Mouse (Mus musculus) liver, embryonic 16.5 days (tissue): ENCODE data around the gene Gsta4. TPM values are rescaled to one million over a fixed set of nuclear protein-coding genes. Genes with fewer than 3 reads are reported as not detected.
"Not testable (repeated sequence)": the region's sequence is repeated elsewhere in the genome, so short reads cannot be mapped to it uniquely, and the experiment has no call there.

Experiments used
- ATAC-seq: fragments of 200-750 bp; cut with Nextera tagmentation; 2 replicates; pipeline ENCODE4 v1.8.0; 2017; ENCODE audit warnings: low read depth, mild to moderate bottlenecking, moderate number of reproducible peaks, moderate library complexity
- H3K27ac ChIP-seq: fragments of 300-500 bp; sonication (generic); 2 replicates; pipeline ENCODE4 v1.5.1; 2014; ENCODE audit warnings: mild to moderate bottlenecking, low read length
- H3K27me3 ChIP-seq: fragments of 300-500 bp; sonication (generic); 2 replicates; pipeline ENCODE4 v1.6.1; 2014; ENCODE audit warnings: low read depth, low read length, mixed read lengths; ENCODE audit not compliant: control insufficient read depth, insufficient read depth
- H3K36me3 ChIP-seq: fragments of 300-500 bp; sonication (generic); 2 replicates; pipeline ENCODE4 v1.6.1; 2014; ENCODE audit warnings: mild to moderate bottlenecking; ENCODE audit not compliant: control insufficient read depth, insufficient read depth
- H3K4me1 ChIP-seq: fragments of 300-500 bp; sonication (generic); 2 replicates; pipeline ENCODE4 v1.6.1; 2014; ENCODE audit warnings: low read depth, low read length, mixed read lengths; ENCODE audit not compliant: control insufficient read depth
- H3K4me2 ChIP-seq: fragments of 300-500 bp; sonication (generic); 2 replicates; pipeline ENCODE4 v1.6.1; 2014; ENCODE audit warnings: low read depth, low read length, mixed read lengths
- H3K4me3 ChIP-seq: fragments of 300-500 bp; sonication (generic); 2 replicates; pipeline ENCODE4 v1.5.1; 2014; ENCODE audit warnings: low read depth, mild to moderate bottlenecking, low read length
- H3K9ac ChIP-seq: fragments of 300-500 bp; sonication (generic); 2 replicates; pipeline ENCODE4 v1.6.1; 2014; ENCODE audit warnings: low read depth, low read length
- H3K9me3 ChIP-seq: fragments of 300-500 bp; sonication (generic); replicated peaks from 2 replicates; pipeline ENCODE4 v1.6.1; 2016; ENCODE audit warnings: low read length; ENCODE audit not compliant: control insufficient read depth
- WGBS: fragments of 180-500 bp; shearing (Covaris S2); extraction: QIAGEN DNeasy Blood & Tissue Kit; methylation state at CpG from one replicate; pipeline ENCODE4 v1.1.7; 2014; ENCODE audit not compliant: insufficient replicate concordance; 5-methylcytosine and 5-hydroxymethylcytosine counted together
- polyA plus RNA-seq: library from polyadenylated mRNA; unstranded; fragments of >200 nt; fragmentation: Nextera tagmentation; extraction: Ambion mirVana; gene quantifications from 2 replicates; pipeline ENCODE4 v1.2.1, GENCODE M21; 2015

Gsta4 gene
- polyA plus RNA-seq, 1 experiment from 2014 or later, result 44.1 TPM

GRCm38 (mm10) chr9:78212341-78213049 lies 29.9 kb downstream of the Gsta4 start:
- Histone ChIP-seq H3K4me2 (no peak overlapping the region), H3K9ac (no peak overlapping the region), H3K27me3 (no peaks in the 10 kb centered on the region), H3K4me3 (no peak overlapping the region), H3K27ac (no peak overlapping the region), H3K36me3 (no peaks in the 10 kb centered on the region), H3K4me1 (no peaks in the 10 kb centered on the region; the same call in 1 of the 2 replicates), H3K9me3 (no peaks in the 10 kb centered on the region)
- 32% methylated on average over 7 of the region's 7 CpGs for WGBS
- no peak for ATAC-seq

- Histone ChIP-seq H3K9me3 (no peaks in the 10 kb centered on the region), H3K27me3 (no peaks in the 10 kb centered on the region), H3K9ac (no peak overlapping the region), H3K4me2 (no peak overlapping the region), H3K27ac (no peak overlapping the region), H3K4me1 (no peaks in the 10 kb centered on the region; the same call in 1 of the 2 replicates), H3K36me3 (no peaks in the 10 kb centered on the region), H3K4me3 (no peak overlapping the region)
- peak; percentile 71 for ATAC-seq
- 46% methylated on average over 4 of the region's 4 CpGs for WGBS
Observed at GRCm38 (mm10) chr9:78217074-78217473, 34.5 kb downstream of the Gsta4 start.

- ATAC-seq, result no peak
- H3K36me3 ChIP-seq, result no peaks in the 10 kb centered on the region
- H3K4me1 ChIP-seq, result no peaks in the 10 kb centered on the region
- no peaks in the 10 kb centered on the region for H3K9me3 ChIP-seq
- no peak overlapping the region for H3K9ac ChIP-seq
- H3K27me3 ChIP-seq, result no peaks in the 10 kb centered on the region
- H3K4me2 ChIP-seq, result no peak overlapping the region
- 45% methylated on average over 8 of the region's 8 CpGs for WGBS
- no peak overlapping the region for H3K4me3 ChIP-seq
- H3K27ac ChIP-seq, result no peak overlapping the region
Observed at GRCm38 (mm10) chr9:78222616-78223015, 40.0 kb downstream of the Gsta4 start.

GRCm38 (mm10) chr9:78223221-78223902 lies 40.8 kb downstream of the Gsta4 start:
- Histone ChIP-seq H3K4me2 (no peak overlapping the region), H3K4me1 (no peaks in the 10 kb centered on the region), H3K36me3 (no peaks in the 10 kb centered on the region), H3K9me3 (no peaks in the 10 kb centered on the region), H3K27ac (no peak overlapping the region), H3K4me3 (no peak overlapping the region), H3K27me3 (no peaks in the 10 kb centered on the region), H3K9ac (no peak overlapping the region)
- ATAC-seq, result no peak
- 65% methylated on average over 10 of the region's 10 CpGs for WGBS

GRCm38 (mm10) chr9:78224418-78224817 lies 41.8 kb downstream of the Gsta4 start:
- H3K4me1 ChIP-seq, result no peaks in the 10 kb centered on the region
- 69% methylated on average over 2 of the region's 2 CpGs for WGBS
- ATAC-seq, result no peak

GRCm38 (mm10) chr9:78225304-78225703 lies 42.7 kb downstream of the Gsta4 start:
- no peak overlapping the region for H3K27ac ChIP-seq
- 42% methylated on average over 11 of the region's 11 CpGs for whole genome bisulfite sequencing
- H3K9ac ChIP-seq, result no peak overlapping the region
- no peaks in the 10 kb centered on the region for H3K9me3 ChIP-seq
- no peak overlapping the region for H3K4me3 ChIP-seq
- H3K27me3 ChIP-seq, result no peaks in the 10 kb centered on the region
- no peak for ATAC-seq
- no peaks in the 10 kb centered on the region for H3K36me3 ChIP-seq
- H3K4me1 ChIP-seq, result no peaks in the 10 kb centered on the region
- H3K4me2 ChIP-seq, result no peak overlapping the region

More at GRCm38 (mm10) chr9:78224418-78224817, 41.8 kb downstream of the Gsta4 start:
- Histone ChIP-seq H3K9ac (no peak overlapping the region), H3K4me2 (no peak overlapping the region), H3K4me3 (no peak overlapping the region), H3K9me3 (no peaks in the 10 kb centered on the region), H3K36me3 (no peaks in the 10 kb centered on the region), H3K27me3 (no peaks in the 10 kb centered on the region), H3K27ac (no peak overlapping the region)

- Histone ChIP-seq H3K27me3 (no peaks in the 10 kb centered on the region), H3K27ac (no peak overlapping the region), H3K4me2 (no peak overlapping the region), H3K4me3 (no peak overlapping the region), H3K4me1 (no peaks in the 10 kb centered on the region), H3K36me3 (no peaks in the 10 kb centered on the region), H3K9me3 (no peaks in the 10 kb centered on the region), H3K9ac (no peak overlapping the region)
- no peak for ATAC-seq
- WGBS, result 33% methylated on average over 2 of the region's 2 CpGs
Observed at GRCm38 (mm10) chr9:78228122-78228521, 45.5 kb downstream of the Gsta4 start.

- 34% methylated on average over 3 of the region's 3 CpGs for WGBS
- peak; percentile 43; the same call in 1 of the 2 replicates for ATAC-seq
- H3K4me2 ChIP-seq, H3K27me3 ChIP-seq, H3K4me1 ChIP-seq, H3K9ac ChIP-seq, H3K9me3 ChIP-seq, H3K36me3 ChIP-seq, H3K27ac ChIP-seq, H3K4me3 ChIP-seq: not testable (repeated sequence)
Observed at GRCm38 (mm10) chr9:78229658-78230057, 47.1 kb downstream of the Gsta4 start.

GRCm38 (mm10) chr9:78230461-78230860 lies 47.9 kb downstream of the Gsta4 start, which contains the start of gene Gsta1:
Gene Gsta1, plus strand, starts transcription at chr9:78230656.
- H3K9me3 ChIP-seq, ATAC-seq, H3K27me3 ChIP-seq, H3K27ac ChIP-seq, H3K9ac ChIP-seq, H3K4me3 ChIP-seq, H3K4me2 ChIP-seq, H3K36me3 ChIP-seq, H3K4me1 ChIP-seq: not testable (repeated sequence)
- 60% methylated on average over 1 of the region's 3 CpGs for WGBS
